Mouse (Mus musculus): ENCODE data around the gene Runx2. TPM values are rescaled to one million over a fixed set of nuclear protein-coding genes. Genes with fewer than 3 reads are reported as not detected.

Gene Runx2
- total and polyA plus RNA-seq, 3 experiments: not detected

DNA sequence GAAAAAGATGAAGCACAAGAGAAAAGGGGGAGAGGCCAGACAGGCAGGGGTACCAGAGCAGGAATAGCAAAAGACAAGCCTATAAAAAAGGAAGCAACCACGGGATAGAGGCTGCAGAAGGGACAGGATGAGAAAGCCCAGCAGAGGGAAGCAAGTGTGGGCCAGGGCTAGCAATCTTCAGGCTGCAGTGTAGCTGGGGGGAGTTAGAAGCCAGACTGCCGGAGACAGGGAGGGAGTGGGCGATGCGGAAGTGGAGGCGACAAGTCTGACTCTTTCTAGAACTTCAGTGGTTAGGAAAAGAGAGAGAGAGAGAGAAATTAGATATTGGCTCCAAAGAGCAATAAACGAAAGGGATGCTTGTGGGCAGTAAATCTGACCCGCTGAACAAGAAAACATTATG, 129.1 kb downstream of the Runx2 start:
- TF ChIP-seq MXI1 (IDR thresholded peaks at IDR 0.05; ENCODE audit: low read depth, low read length) (no peak), GATA1 (IDR thresholded peaks at IDR 0.05; ENCODE audit: low read depth, low read length) (no peak), MYB (IDR thresholded peaks at IDR 0.05; ENCODE audit: low read depth, low read length) (no peak), TAL1 (IDR thresholded peaks at IDR 0.05; ENCODE audit: low read length) (no peak), CTCF (IDR thresholded peaks at IDR 0.05 in 2 of 3, conservative IDR thresholded peaks at IDR 0.05 in 1 of 3; ENCODE audit: control insufficient read depth in 1 of 3, insufficient read depth in 1 of 3, low read depth in 2 of 3, low read length in 3 of 3, poor library complexity in 1 of 3, severe bottlenecking in 1 of 3) (no peak), MEF2A (IDR thresholded peaks at IDR 0.05; ENCODE audit: extremely low read depth, insufficient replicate concordance, low read depth, low read length, poor library complexity, severe bottlenecking) (no peak)
- Histone ChIP-seq H3K27ac (ENCODE audit: control insufficient read depth, low read depth, low read length) (no peak overlapping the region), H3K4me1 (ENCODE audit: control insufficient read depth in 1 of 2, insufficient read depth in 2 of 2, low read length in 2 of 2) (peaks cover 0 to under 1% of the 10 kb centered on the region in 2 experiments; a peak in 2 of 4 replicates), H3K36me3 (ENCODE audit: control insufficient read depth in 1 of 2, insufficient read depth in 2 of 2, low read length in 2 of 2) (peaks cover 0 to 4% of the 10 kb centered on the region in 2 experiments; a peak in 2 of 4 replicates), H3K79me2 (ENCODE audit: control insufficient read depth, insufficient read depth, low read length, poor library complexity) (no peaks in the 10 kb centered on the region), H3K27me3 (ENCODE audit: control insufficient read depth in 1 of 2, insufficient read depth in 2 of 2, low read length in 2 of 2) (no peaks in the 10 kb centered on the region), H3K9me3 (replicated peaks; ENCODE audit: insufficient read depth, low read length) (no peaks in the 10 kb centered on the region), H3K9ac (ENCODE audit: control insufficient read depth, low read depth, low read length, poor library complexity, severe bottlenecking) (no peak overlapping the region), H3K4me3 (ENCODE audit: control insufficient read depth in 1 of 2, insufficient read depth in 1 of 2, low read depth in 2 of 2, low read length in 2 of 2) (no peak overlapping the region)
- no peak for DNase-seq (ENCODE audit: low read depth, low spot score)

DNA sequence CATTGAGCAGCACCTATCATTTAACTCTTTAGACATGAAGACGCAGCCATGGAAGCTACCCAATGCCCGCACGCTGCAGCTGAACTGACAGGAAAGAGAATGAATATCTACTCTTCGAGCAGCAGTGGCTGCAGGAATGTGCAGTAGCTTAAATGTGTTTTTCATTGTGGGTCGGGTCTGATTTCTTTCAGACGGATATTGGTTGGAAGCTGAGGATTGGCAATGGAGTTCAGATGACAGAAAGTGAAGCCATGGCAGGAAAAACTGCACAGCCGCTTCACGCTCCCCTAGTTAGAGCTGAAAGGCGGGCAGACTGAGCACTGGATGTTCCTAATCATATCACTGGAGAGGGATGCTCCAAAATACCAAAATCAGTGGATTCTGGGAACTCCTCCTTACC, 131.6 kb downstream of the Runx2 start:
- DNase-seq (ENCODE audit: low read depth, low spot score): no peak
- H3K79me2 ChIP-seq (ENCODE audit: control insufficient read depth, insufficient read depth, low read length, poor library complexity): no peaks in the 10 kb centered on the region
- no peaks in the 10 kb centered on the region; a peak in 1 of 4 replicates for H3K27me3 ChIP-seq (ENCODE audit: control insufficient read depth in 1 of 2, insufficient read depth in 2 of 2, low read length in 2 of 2)
- H3K4me3 ChIP-seq (ENCODE audit: control insufficient read depth in 1 of 2, insufficient read depth in 1 of 2, low read depth in 2 of 2, low read length in 2 of 2): no peak overlapping the region
- no peak overlapping the region for H3K27ac ChIP-seq (ENCODE audit: control insufficient read depth, low read depth, low read length)
- no peak for TF ChIP-seq RAD21 (IDR thresholded peaks at IDR 0.05; ENCODE audit: low read depth, low read length)
- TF ChIP-seq NELFE (IDR thresholded peaks at IDR 0.05; ENCODE audit: low read depth, low read length): no peak
- no peak for TF ChIP-seq POLR2AphosphoS5 (IDR thresholded peaks at IDR 0.05; ENCODE audit: borderline replicate concordance, low read depth, low read length)
- H3K4me1 ChIP-seq (ENCODE audit: control insufficient read depth in 1 of 2, insufficient read depth in 2 of 2, low read length in 2 of 2): no peaks in the 10 kb centered on the region
- no peak overlapping the region for H3K9ac ChIP-seq (ENCODE audit: control insufficient read depth, low read depth, low read length, poor library complexity, severe bottlenecking)
- no peaks in the 10 kb centered on the region for H3K36me3 ChIP-seq (ENCODE audit: control insufficient read depth in 1 of 2, insufficient read depth in 2 of 2, low read length in 2 of 2)
- H3K9me3 ChIP-seq (replicated peaks; ENCODE audit: insufficient read depth, low read length): no peaks in the 10 kb centered on the region

DNA sequence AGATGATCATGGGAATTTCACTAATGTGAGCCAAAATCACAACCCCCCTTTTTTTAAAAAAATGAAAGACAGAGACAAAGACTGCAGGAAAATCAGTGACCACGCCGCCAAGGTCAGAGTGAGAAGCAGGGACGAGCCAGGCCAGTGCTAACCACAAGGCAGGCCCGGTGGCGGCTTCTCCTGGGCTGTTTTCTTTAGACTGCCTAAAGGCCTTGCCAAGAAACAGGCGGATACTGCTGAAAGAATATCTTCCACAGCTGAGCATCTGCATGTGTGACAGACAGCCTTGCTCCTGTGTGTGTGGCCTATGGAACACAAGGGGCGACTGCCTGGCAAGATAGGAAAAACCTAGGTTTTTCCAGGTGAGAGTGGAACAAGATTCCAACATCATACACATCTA, 136.8 kb downstream of the Runx2 start:
- no peaks in the 10 kb centered on the region; a peak in 1 of 4 replicates for H3K27me3 ChIP-seq (ENCODE audit: control insufficient read depth in 1 of 2, insufficient read depth in 2 of 2, low read length in 2 of 2)
- H3K4me1 ChIP-seq (ENCODE audit: control insufficient read depth in 1 of 2, insufficient read depth in 2 of 2, low read length in 2 of 2): peaks cover 0 to 3% of the 10 kb centered on the region in 2 experiments; a peak in 1 of 4 replicates
- no peak overlapping the region for H3K4me3 ChIP-seq (ENCODE audit: control insufficient read depth in 1 of 2, insufficient read depth in 1 of 2, low read depth in 2 of 2, low read length in 2 of 2)
- no peak overlapping the region for H3K9ac ChIP-seq (ENCODE audit: control insufficient read depth, low read depth, low read length, poor library complexity, severe bottlenecking)
- H3K9me3 ChIP-seq (replicated peaks; ENCODE audit: insufficient read depth, low read length): no peaks in the 10 kb centered on the region
- no peak for DNase-seq (ENCODE audit: low read depth, low spot score)
- no peaks in the 10 kb centered on the region for H3K79me2 ChIP-seq (ENCODE audit: control insufficient read depth, insufficient read depth, low read length, poor library complexity)
- TF ChIP-seq ZC3H11A (IDR thresholded peaks at IDR 0.05; ENCODE audit: low read depth, low read length): no peak
- TF ChIP-seq NELFE (IDR thresholded peaks at IDR 0.05; ENCODE audit: low read depth, low read length): no peak
- no peak for TF ChIP-seq E2F4 (IDR thresholded peaks at IDR 0.05; ENCODE audit: borderline replicate concordance, low read depth, low read length)
- TF ChIP-seq GATA1 (IDR thresholded peaks at IDR 0.05; ENCODE audit: low read depth, low read length): no peak
- TF ChIP-seq ZMIZ1 (IDR thresholded peaks at IDR 0.05; ENCODE audit: low read depth, low read length): no peak
- TF ChIP-seq EP300 (IDR thresholded peaks at IDR 0.05; ENCODE audit: low read depth in 1 of 2, low read length in 2 of 2): no peak
- TF ChIP-seq SMC3 (IDR thresholded peaks at IDR 0.05; ENCODE audit: low read depth, low read length): no peak
- no peak for TF ChIP-seq ZKSCAN1 (IDR thresholded peaks at IDR 0.05; ENCODE audit: low read depth, low read length)
- TF ChIP-seq TAL1 (IDR thresholded peaks at IDR 0.05; ENCODE audit: low read length): no peak
- TF ChIP-seq SIN3A (IDR thresholded peaks at IDR 0.05; ENCODE audit: low read length): no peak
- TF ChIP-seq GABPA (IDR thresholded peaks at IDR 0.05; ENCODE audit: low read depth, low read length): no peak
- no peak for TF ChIP-seq MYB (IDR thresholded peaks at IDR 0.05; ENCODE audit: low read depth, low read length)
- TF ChIP-seq MAX (IDR thresholded peaks at IDR 0.05; ENCODE audit: low read length): no peak
- TF ChIP-seq MAZ (IDR thresholded peaks at IDR 0.05; ENCODE audit: low read depth, low read length): no peak
- no peak for TF ChIP-seq CHD1 (IDR thresholded peaks at IDR 0.05; ENCODE audit: low read depth, low read length)
- TF ChIP-seq JUND (IDR thresholded peaks at IDR 0.05; ENCODE audit: low read depth, low read length): no peak
- TF ChIP-seq NRF1 (IDR thresholded peaks at IDR 0.05; ENCODE audit: insufficient read depth, low read depth, low read length, poor library complexity, severe bottlenecking): no peak
- H3K36me3 ChIP-seq (ENCODE audit: control insufficient read depth in 1 of 2, insufficient read depth in 2 of 2, low read length in 2 of 2): no peaks in the 10 kb centered on the region
- H3K27ac ChIP-seq (ENCODE audit: control insufficient read depth, low read depth, low read length): no peak overlapping the region
